Mouse (Mus musculus) hematopoietic stem cell, adult 5-6 weeks (primary cell): ENCODE measurements around the gene Nr1h4. TPM values are rescaled to one million over a fixed set of nuclear protein-coding genes. Genes with fewer than 3 reads are reported as not detected.

Source experiments
- ATAC-seq, 2 experiments: fragments of 125-278 bp in 1 of 2; replicated peaks in 1 of 2; 2 replicates each; pipeline ENCODE4 v1.8.0; 2016 to 2017; ENCODE audit warnings: inconsistent platforms in 2 of 2, mild to moderate bottlenecking in 2 of 2, moderate number of reproducible peaks in 2 of 2, low read depth in 1 of 2, moderate TSS enrichment in 1 of 2; ENCODE audit not compliant: low FRiP score in 2 of 2, poor library complexity in 2 of 2, severe bottlenecking in 2 of 2, insufficient read depth in 1 of 2, low TSS enrichment in 1 of 2
- total RNA-seq: library from RNA; stranded (forward); fragments of 172-1452, 232-1000 nt; gene quantifications from 2 replicates; pipeline ENCODE4 v1.2.3, GENCODE M21; 2017

Nr1h4 gene
- total RNA-seq, 1 experiment from 2014 or later = not detected

- no peak for ATAC-seq
Observed at GRCm38 (mm10) chr10:89490250-89490649, 43.1 kb downstream of the Nr1h4 start.

DNA sequence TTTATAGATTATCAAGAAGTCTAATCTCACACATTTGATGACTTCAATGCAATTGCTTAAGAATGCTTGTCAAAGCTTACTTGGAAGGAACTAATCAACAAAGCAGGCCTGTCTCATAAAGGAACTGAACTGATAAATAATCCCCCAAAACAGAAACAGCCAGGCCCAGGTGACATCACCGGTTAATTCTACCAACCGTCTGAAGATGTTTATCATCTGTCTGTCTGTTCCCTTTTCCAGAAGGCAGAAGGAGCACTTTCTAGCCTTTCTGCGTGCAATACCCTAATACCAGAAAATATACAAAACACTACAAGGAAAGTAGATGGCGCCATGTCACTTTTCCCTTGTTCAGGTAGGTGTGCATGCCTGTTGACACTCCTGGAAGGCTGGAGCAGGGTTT is 43.9 kb downstream of the Nr1h4 start:
- no peak for ATAC-seq

DNA sequence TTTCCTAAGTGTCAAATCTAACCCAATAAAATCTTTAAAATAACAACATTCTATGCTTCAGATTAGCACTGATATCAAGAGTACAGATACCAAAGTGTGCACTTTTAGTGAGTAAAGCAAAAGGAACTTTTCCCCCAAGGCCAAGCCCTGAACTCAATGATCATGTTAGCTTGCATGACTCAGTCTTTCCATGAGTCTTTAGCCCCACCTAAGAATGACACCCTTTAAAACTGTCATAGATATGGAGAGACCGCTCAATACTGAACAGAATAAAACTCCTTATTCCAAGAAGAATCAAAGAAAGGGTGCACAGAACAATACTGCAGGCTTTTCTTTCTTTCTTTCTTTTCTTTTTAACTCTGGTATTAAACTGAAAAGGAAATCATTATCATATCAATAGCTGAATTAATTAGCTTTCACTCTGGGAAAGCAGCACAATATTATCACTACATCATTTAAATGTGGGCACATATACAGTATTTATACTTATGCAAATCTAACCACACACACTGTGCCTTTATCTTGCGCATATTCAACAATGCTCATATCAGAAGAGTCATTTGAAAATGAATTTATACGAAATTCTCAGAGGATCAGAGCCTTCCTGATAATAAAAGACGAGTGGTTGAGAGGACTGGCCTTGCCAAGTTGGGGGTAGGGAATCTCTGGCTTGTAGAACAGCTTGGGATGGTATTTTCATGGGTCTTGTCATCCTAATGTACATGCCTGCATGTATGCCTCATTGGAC is 46.2 kb downstream of the Nr1h4 start:
- no peak for ATAC-seq

DNA sequence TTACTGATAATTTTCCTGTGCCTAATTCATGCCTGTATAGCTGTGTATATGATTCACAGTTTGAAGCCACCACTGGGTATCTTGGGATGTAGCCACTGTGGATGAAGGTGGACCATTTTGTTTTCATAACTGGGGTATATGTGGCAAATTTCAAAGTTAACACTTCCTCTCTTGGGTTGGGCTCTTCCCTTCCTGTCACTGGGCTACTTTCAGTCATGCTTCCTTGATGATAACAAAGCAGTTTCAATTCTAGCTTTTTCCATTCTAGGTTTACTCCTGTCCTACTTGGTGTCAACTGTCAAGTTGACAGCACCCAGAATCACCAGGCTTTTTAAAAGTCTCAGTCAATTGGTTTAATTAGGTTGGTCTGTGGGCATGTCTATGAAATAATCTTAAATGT is 48.5 kb downstream of the Nr1h4 start:
- peak; percentile 42 to 65; a peak in 3 of 4 replicates for ATAC-seq

DNA sequence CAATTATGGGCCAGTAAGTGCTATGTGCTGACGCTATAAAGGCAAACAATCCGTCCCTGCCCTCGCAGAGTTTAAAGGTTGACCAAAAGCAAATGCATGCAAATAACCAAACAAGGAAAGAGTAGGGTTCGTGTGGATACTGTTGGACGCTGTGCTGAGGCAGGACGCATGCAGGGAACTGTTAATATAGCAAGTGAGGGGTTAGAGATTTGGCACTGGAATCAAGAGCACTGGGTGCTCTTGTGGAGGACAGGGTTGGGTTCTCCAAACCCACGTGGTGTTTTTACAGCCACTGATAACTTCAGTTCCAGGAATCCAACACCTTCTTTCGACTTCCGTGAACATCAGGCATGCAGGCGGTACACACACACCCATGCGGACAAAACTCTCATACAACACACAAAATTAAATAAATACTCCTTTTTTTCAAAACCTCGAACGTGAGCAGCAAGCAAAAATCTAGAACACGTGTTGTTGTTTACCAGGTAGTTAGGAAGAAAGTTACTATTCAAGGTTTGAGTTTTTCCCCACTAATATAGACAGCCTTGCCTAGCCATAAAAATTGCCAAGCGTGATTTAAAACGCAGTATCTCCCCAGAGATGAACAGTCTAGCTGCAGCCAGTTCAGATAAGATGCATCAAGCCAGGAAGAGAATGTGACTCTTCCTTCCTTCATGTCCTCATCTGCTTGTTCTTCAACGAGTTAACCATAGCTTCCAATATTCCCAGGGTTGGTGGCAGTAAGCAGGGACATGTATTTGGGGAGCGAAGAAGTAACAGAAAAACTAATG is 49.4 kb downstream of the Nr1h4 start:
- ATAC-seq = no peak

GRCm38 (mm10) chr10:89483113-89483512 is 50.3 kb downstream of the Nr1h4 start:
- no peak for ATAC-seq

DNA sequence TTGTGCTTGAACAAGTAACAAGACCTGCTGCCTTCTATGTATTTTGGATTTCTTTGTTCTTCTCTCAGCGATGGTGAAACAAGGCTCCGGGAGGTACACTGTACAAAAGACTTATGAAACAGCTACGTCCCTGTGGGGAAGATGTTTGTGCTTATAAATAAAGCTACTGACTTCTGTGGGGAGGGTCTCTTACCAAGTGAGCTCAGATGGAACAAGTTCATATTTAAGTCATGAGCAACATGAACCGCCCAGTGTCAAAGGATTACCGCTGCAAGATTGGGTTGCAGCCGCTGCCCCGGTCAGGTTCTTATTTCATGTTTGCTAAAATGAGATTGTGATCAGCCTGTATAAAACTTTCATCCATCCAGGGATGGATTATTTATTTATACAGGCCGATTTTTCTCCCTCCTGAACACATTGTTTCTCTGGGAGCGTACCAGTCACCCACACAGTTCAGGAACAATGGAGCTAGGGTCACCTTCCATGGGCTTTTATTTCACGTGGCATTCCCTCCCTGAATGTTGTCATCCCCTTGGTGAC is 51.2 kb downstream of the Nr1h4 start:
- ATAC-seq = no peak

- no peak for ATAC-seq
Observed at GRCm38 (mm10) chr10:89481638-89482037, 51.7 kb downstream of the Nr1h4 start.

GRCm38 (mm10) chr10:89478766-89479165 is 54.6 kb downstream of the Nr1h4 start:
- no peak for ATAC-seq

DNA sequence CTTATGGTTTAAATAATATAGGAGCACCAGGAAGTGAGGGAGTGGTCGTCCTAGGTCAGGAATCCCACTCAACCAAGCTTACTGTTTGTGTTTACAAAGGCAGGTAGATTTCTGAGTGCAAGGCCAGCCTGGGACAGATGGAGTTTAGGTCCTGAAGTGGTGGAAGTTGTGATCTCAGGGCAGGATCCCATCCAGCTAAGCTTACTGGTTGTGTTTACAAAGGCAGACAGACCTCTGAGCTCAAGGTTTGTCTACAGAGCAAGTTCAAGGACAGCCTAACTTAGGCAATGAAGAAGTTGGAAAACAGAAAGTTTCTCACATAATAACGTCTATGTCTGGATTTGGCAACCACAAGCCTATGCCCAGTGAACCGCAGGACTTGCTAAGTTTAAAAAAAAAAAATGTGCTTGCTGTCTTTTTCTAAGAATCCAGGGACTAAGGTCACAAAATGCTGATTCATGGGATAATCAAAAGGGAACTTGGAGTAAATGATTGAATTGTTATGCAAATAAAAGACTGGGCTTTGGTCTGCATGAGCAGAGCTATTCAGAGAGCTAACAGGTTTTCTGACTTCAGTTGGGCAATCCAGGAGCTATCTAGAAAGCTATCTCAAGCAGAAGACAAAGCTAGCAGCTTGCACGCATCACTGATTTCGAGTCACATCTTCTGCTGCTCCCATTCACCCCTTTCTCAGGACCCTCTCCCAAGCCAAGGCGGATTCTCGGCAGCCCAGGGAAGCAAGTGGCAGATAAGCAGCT is 62.6 kb downstream of the Nr1h4 start:
- ATAC-seq = no peak

GRCm38 (mm10) chr10:89464760-89465405 is 68.5 kb downstream of the Nr1h4 start:
- ATAC-seq = no peak

- ATAC-seq = no peak
Observed at GRCm38 (mm10) chr10:89462890-89463289, 70.5 kb downstream of the Nr1h4 start.

DNA sequence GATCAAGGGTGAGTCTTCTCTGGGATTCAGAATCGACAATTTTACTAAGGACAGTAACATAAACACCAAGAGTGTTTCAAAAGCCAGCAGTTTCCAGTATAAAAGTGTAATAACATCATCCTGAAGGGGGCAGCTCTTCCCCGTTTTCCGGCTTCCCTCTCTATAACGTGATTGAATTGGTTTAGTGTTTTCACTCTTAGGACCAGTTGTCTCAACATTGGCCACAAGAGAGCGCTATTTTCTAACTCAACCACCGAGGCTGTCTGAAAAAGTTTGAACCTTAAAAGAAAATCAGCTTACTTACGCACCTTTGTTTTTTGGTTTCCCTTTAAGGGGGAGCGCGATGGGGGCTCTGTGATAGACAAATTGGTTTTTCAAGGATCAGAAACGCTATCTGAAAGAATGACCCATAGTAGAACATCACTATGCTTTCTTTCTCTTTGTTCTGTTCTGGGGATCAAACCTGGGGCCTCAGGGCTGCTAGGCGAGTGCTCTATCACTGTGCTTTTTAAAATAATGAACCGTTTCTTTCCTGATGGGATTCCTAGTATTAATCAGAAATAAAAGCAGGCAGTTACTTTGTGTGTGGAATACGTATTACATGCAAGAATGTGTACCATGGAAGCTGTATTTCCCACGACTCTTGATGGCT is 71.4 kb downstream of the Nr1h4 start:
- ATAC-seq = peak; percentile 96

DNA sequence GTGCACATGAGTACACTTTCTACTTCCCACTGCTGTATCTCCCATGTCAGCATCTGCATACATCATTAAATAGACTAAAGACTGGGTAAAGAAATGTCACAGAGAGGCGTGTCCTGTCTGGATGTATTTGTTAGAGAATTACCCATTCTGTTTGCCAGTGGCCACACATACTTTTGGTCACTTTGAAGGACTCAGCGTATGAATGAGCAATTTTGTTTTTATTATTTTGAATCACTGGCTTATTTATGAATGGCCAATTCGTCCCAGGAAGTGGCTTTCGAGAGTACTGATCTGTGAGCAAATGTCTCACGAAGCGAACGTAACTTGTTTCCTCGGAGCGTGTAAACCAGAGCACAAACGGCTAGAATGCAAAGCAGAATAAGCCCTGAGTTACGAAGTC is 72.4 kb downstream of the Nr1h4 start:
- ATAC-seq = no peak

- no peak for ATAC-seq
Observed at GRCm38 (mm10) chr10:89458770-89459169, 74.6 kb downstream of the Nr1h4 start.

GRCm38 (mm10) chr10:89453794-89454193 is 79.6 kb downstream of the Nr1h4 start:
- ATAC-seq = peak; percentile 43 to 50; a peak in 3 of 4 replicates
